Mouse (Mus musculus) heart, embryonic 12.5 days (tissue): ENCODE data around the gene Paqr4. TPM values are rescaled to one million over a fixed set of nuclear protein-coding genes. Genes with fewer than 3 reads are reported as not detected.

Experiments used
- ATAC-seq: fragments of 200-750 bp; cut with Nextera tagmentation; 2 replicates; pipeline ENCODE4 v1.8.0; 2017; ENCODE audit warnings: moderate TSS enrichment, moderate library complexity; ENCODE audit not compliant: insufficient number of reproducible peaks, low FRiP score
- H3K27ac ChIP-seq: fragments of 300-500 bp; sonication (generic); 2 replicates; pipeline ENCODE4 v1.5.1; 2016; ENCODE audit warnings: mild to moderate bottlenecking, moderate library complexity; ENCODE audit not compliant: poor library complexity, severe bottlenecking
- H3K27me3 ChIP-seq: fragments of 300-500 bp; sonication (generic); replicated peaks from 2 replicates; pipeline ENCODE4 v1.6.1; 2016; ENCODE audit warnings: mild to moderate bottlenecking, moderate library complexity
- H3K36me3 ChIP-seq: fragments of 300-500 bp; sonication (generic); 2 replicates; pipeline ENCODE4 v1.6.1; 2016; ENCODE audit warnings: mild to moderate bottlenecking, moderate library complexity
- H3K4me1 ChIP-seq: fragments of 300-500 bp; sonication (generic); replicated peaks from 2 replicates; pipeline ENCODE4 v1.6.1; 2016; ENCODE audit warnings: mild to moderate bottlenecking
- H3K4me2 ChIP-seq: fragments of 300-500 bp; sonication (generic); 2 replicates; pipeline ENCODE4 v1.6.1; 2016; ENCODE audit warnings: mild to moderate bottlenecking, moderate library complexity
- H3K4me3 ChIP-seq: fragments of 300-500 bp; sonication (generic); 2 replicates; pipeline ENCODE4 v1.5.1; 2016; ENCODE audit warnings: mild to moderate bottlenecking
- H3K9ac ChIP-seq: fragments of 300-500 bp; sonication (generic); 2 replicates; pipeline ENCODE4 v1.6.1; 2016; ENCODE audit warnings: mild to moderate bottlenecking, moderate library complexity
- H3K9me3 ChIP-seq: fragments of 300-500 bp; sonication (generic); replicated peaks from 2 replicates; pipeline ENCODE4 v1.6.1; 2016; ENCODE audit warnings: mild to moderate bottlenecking, moderate library complexity
- WGBS: fragments of 180-500 bp; shearing (Covaris S2); methylation state at CpG from one replicate; pipeline ENCODE4 v1.1.7; 2016; 5-methylcytosine and 5-hydroxymethylcytosine counted together
- polyA plus RNA-seq: library from polyadenylated mRNA; unstranded; fragments of >200 nt; fragmentation: Nextera tagmentation; extraction: Ambion mirVana; gene quantifications from 2 replicates; pipeline ENCODE4 v1.2.1, GENCODE M21; 2016

Paqr4 gene
- 10.3 and 11.2 TPM in 2 replicates for polyA plus RNA-seq

GRCm38 (mm10) chr17:23740598-23741021, at the start of gene Paqr4:
Paqr4 (minus strand) TSS chr17:23740867.
- peak within 1 kb of the TSS; percentile 66 for H3K4me3 ChIP-seq
- H3K4me1 ChIP-seq = peaks cover 47% of the 10 kb centered on the region

GRCm38 (mm10) chr17:23789749-23790268, 49.1 kb upstream of the Paqr4 start:
- no peaks in the 10 kb centered on the region for H3K9me3 ChIP-seq
- peaks cover 13% of the 10 kb centered on the region for H3K4me1 ChIP-seq
- no peak for ATAC-seq
- H3K4me2 ChIP-seq = peak overlapping the region; percentile 76
- H3K27me3 ChIP-seq = no peaks in the 10 kb centered on the region
- peak overlapping the region; percentile 81 for H3K27ac ChIP-seq
- WGBS = 11% methylated on average over 8 of the region's 8 CpGs
- H3K9ac ChIP-seq = peak overlapping the region; percentile 83
- H3K4me3 ChIP-seq = peak overlapping the region; percentile 50
- H3K36me3 ChIP-seq = no peaks in the 10 kb centered on the region

More at GRCm38 (mm10) chr17:23740598-23741021, at the start of gene Paqr4:
- H3K4me2 ChIP-seq = peak within 1 kb of the TSS; percentile 98
- 7% methylated on average over 13 of the region's 13 CpGs for whole genome bisulfite sequencing
- H3K9me3 ChIP-seq = no peaks in the 10 kb centered on the region
- peaks cover 14% of the 10 kb centered on the region for H3K36me3 ChIP-seq
- peaks cover 82% of the 10 kb centered on the region for H3K27me3 ChIP-seq
- no peak within 1 kb of the TSS for H3K27ac ChIP-seq
- H3K9ac ChIP-seq = peak within 1 kb of the TSS; percentile 81
- peak; percentile 12 for ATAC-seq

- Histone ChIP-seq H3K4me2 (no peak overlapping the region), H3K4me3 (no peak overlapping the region), H3K9me3 (no peaks in the 10 kb centered on the region), H3K9ac (no peak overlapping the region), H3K27me3 (no peaks in the 10 kb centered on the region), H3K27ac (no peak overlapping the region), H3K36me3 (no peaks in the 10 kb centered on the region), H3K4me1 (peaks cover 13% of the 10 kb centered on the region)
- 77% methylated on average over 4 of the region's 4 CpGs for WGBS
- ATAC-seq = no peak
Measured at GRCm38 (mm10) chr17:23788973-23789372, 48.3 kb upstream of the Paqr4 start.

- Histone ChIP-seq H3K4me2 (peak overlapping the region; percentile 84), H3K36me3 (no peaks in the 10 kb centered on the region), H3K4me1 (peaks cover 13% of the 10 kb centered on the region), H3K9ac (0 out of 2 replicates have a peak overlapping the region, but pooled peaks have one; percentile 1), H3K27ac (no peak overlapping the region), H3K27me3 (no peaks in the 10 kb centered on the region), H3K4me3 (peak overlapping the region; percentile 56), H3K9me3 (no peaks in the 10 kb centered on the region)
- WGBS = 18% methylated on average over 13 of the region's 13 CpGs
- no peak for ATAC-seq
Measured at GRCm38 (mm10) chr17:23786510-23786931, 45.9 kb upstream of the Paqr4 start.

GRCm38 (mm10) chr17:23785561-23786471, 45.1 kb upstream of the Paqr4 start, which contains the start of gene Flywch2:
Flywch2 (minus strand) TSS chr17:23786081.
- WGBS = 3% methylated on average over 43 of the region's 43 CpGs
- Histone ChIP-seq H3K4me1 (peaks cover 13% of the 10 kb centered on the region), H3K9ac (peak within 1 kb of the TSS; percentile 71), H3K4me2 (peak within 1 kb of the TSS; percentile 84), H3K9me3 (no peaks in the 10 kb centered on the region), H3K36me3 (no peaks in the 10 kb centered on the region), H3K4me3 (peak within 1 kb of the TSS; percentile 56), H3K27ac (no peak within 1 kb of the TSS), H3K27me3 (no peaks in the 10 kb centered on the region)
- peak; percentile 70 for ATAC-seq

- no peak overlapping the region for H3K9ac ChIP-seq
Measured at GRCm38 (mm10) chr17:23783352-23783751, 42.7 kb upstream of the Paqr4 start.

GRCm38 (mm10) chr17:23778447-23778846, 37.8 kb upstream of the Paqr4 start:
- H3K27me3 ChIP-seq = no peaks in the 10 kb centered on the region
- no peaks in the 10 kb centered on the region for H3K36me3 ChIP-seq
- H3K9ac ChIP-seq = no peak overlapping the region
- no peak overlapping the region for H3K4me2 ChIP-seq
- no peak overlapping the region for H3K27ac ChIP-seq
- WGBS = 55% methylated on average over 2 of the region's 2 CpGs
- no peaks in the 10 kb centered on the region for H3K9me3 ChIP-seq
- H3K4me3 ChIP-seq = no peak overlapping the region
- ATAC-seq = no peak
- no peaks in the 10 kb centered on the region for H3K4me1 ChIP-seq

More at GRCm38 (mm10) chr17:23783352-23783751, 42.7 kb upstream of the Paqr4 start:
- H3K9me3 ChIP-seq = no peaks in the 10 kb centered on the region
- no peak overlapping the region for H3K4me2 ChIP-seq
- no peaks in the 10 kb centered on the region for H3K36me3 ChIP-seq
- no peaks in the 10 kb centered on the region for H3K27me3 ChIP-seq
- no peak for ATAC-seq
- H3K27ac ChIP-seq = no peak overlapping the region
- H3K4me3 ChIP-seq = no peak overlapping the region
- H3K4me1 ChIP-seq = 0 out of 2 replicates have a peak, but pooled peaks cover 4% of the 10 kb centered on the region

GRCm38 (mm10) chr17:23777141-23777540, 36.5 kb upstream of the Paqr4 start:
- Histone ChIP-seq H3K27ac (no peak overlapping the region), H3K9me3 (no peaks in the 10 kb centered on the region), H3K27me3 (no peaks in the 10 kb centered on the region), H3K9ac (no peak overlapping the region), H3K4me1 (no peaks in the 10 kb centered on the region), H3K36me3 (no peaks in the 10 kb centered on the region), H3K4me2 (no peak overlapping the region), H3K4me3 (no peak overlapping the region)
- ATAC-seq = no peak
- 58% methylated on average over 2 of the region's 2 CpGs for WGBS

GRCm38 (mm10) chr17:23776216-23776615, 35.5 kb upstream of the Paqr4 start:
- 73% methylated on average over 10 of the region's 10 CpGs for WGBS

GRCm38 (mm10) chr17:23774090-23774489, 33.4 kb upstream of the Paqr4 start:
- peaks cover 8% of the 10 kb centered on the region for H3K4me1 ChIP-seq
- 0 out of 2 replicates have a peak, but pooled peaks cover 2% of the 10 kb centered on the region for H3K36me3 ChIP-seq
- no peaks in the 10 kb centered on the region for H3K27me3 ChIP-seq
- no peak overlapping the region for H3K4me3 ChIP-seq
- no peak for ATAC-seq
- H3K9me3 ChIP-seq = no peaks in the 10 kb centered on the region
- WGBS = 4% methylated on average over 12 of the region's 12 CpGs
- no peak overlapping the region for H3K9ac ChIP-seq
- no peak overlapping the region; the same call in 1 of the 2 replicates for H3K4me2 ChIP-seq
- H3K27ac ChIP-seq = no peak overlapping the region

More at GRCm38 (mm10) chr17:23776216-23776615, 35.5 kb upstream of the Paqr4 start:
- Histone ChIP-seq H3K4me1 (no peaks in the 10 kb centered on the region), H3K4me2 (no peak overlapping the region), H3K9ac (no peak overlapping the region), H3K9me3 (no peaks in the 10 kb centered on the region), H3K27me3 (no peaks in the 10 kb centered on the region), H3K4me3 (no peak overlapping the region), H3K36me3 (no peaks in the 10 kb centered on the region), H3K27ac (no peak overlapping the region)
- no peak for ATAC-seq

- H3K27ac ChIP-seq = no peak overlapping the region
- no peaks in the 10 kb centered on the region for H3K27me3 ChIP-seq
- WGBS = 62% methylated on average over 6 of the region's 6 CpGs
- ATAC-seq = no peak
- H3K4me1 ChIP-seq = peaks cover 8% of the 10 kb centered on the region
- no peak overlapping the region for H3K9ac ChIP-seq
- H3K9me3 ChIP-seq = no peaks in the 10 kb centered on the region
- no peak overlapping the region for H3K4me2 ChIP-seq
- peaks cover 6% of the 10 kb centered on the region; the same call in 1 of the 2 replicates for H3K36me3 ChIP-seq
- no peak overlapping the region for H3K4me3 ChIP-seq
Measured at GRCm38 (mm10) chr17:23773676-23774075, 33.0 kb upstream of the Paqr4 start.
